Mouse (Mus musculus) megakaryocyte progenitor cell, adult 5-6 weeks (primary cell): ENCODE results near the gene Umps. TPM values are rescaled to one million over a fixed set of nuclear protein-coding genes. Genes with fewer than 3 reads are reported as not detected.

Experiments
- ATAC-seq: replicated peaks from 2 replicates; pipeline ENCODE4 v1.8.0; 2016; ENCODE audit warnings: mild to moderate bottlenecking, moderate TSS enrichment, inconsistent platforms; ENCODE audit not compliant: poor library complexity
- total RNA-seq, 2 experiments: library from RNA; stranded (forward) in 1 of 2; stranded (reverse) in 1 of 2; fragments of 157-497, 149-512 nt in 1 of 2; fragments of 200-1000 nt in 1 of 2; gene quantifications; 2 replicates each; pipeline versions ENCODE4 v1.2.3 to v1.2.4; 2015 to 2017

The Umps gene
- total RNA-seq (2015) (61.6 and 61.9 TPM in 2 replicates), total RNA-seq (2017) (111 and 113 TPM in 2 replicates)

- peak; percentile 93 for ATAC-seq
Measured at GRCm38 (mm10) chr16:33966538-33967282, at the start of gene Umps. Gene Umps (minus strand): TSS chr16:33967038.

DNA sequence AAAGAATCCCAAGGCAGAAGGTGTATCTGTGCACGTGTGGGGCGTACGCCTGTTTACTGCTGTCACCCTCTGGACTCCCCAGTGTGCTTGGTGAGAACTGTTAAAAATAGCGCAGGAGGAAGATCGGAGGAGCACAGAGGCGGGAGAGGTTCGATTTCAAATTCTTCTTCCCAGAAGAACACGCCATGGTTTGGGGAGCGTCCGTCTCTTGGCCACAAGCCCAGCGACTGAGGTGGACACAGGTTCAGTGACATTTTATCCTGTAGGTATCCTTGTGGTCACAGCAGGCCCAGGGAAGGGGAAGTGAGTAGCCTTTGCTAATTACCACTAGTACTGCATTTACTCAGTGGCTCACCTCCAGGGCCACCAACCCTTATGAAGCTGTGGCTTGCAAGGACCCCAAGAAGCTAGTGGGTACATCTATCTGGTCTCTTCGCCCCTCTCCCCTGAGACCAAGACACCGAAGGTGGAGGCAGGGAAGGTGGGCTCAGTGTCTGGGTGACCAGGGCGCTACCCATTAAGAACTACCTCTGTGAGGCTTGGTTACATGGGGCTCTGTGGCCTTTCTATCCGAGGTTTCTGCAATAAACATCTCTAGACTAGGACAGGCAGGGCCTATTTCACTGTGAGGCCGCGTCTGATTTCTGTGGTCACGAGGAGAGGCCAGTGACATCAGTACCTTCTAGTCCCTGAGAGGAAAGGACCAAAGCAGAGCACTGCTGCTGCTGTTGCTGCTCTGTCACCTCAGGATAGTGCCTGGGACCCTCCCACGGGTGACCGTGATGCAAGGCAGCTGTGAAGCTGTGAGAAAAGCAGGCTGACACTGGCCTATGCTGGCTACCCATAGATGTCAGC, 45.4 kb upstream of the Umps start:
- no peak for ATAC-seq

DNA sequence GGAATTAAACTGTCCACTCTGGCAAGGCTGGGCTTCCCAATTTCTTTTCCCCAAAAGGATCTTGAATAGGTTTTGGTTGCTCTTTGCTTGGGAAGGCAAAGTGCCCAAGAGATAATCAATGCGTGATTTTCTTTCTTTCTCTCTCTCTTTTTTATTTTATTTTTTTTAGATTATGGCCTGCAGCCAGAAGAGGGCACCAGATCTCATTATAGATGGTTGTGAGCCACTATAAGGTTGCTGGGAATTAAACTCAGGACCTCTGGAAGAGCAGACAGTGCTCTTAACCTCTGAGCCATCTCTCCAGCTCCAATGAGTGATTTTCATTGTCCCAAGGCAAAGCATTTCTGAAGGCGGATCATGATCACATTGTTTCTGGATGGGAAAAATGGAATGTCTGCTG, 42.7 kb upstream of the Umps start:
- no peak for ATAC-seq

DNA sequence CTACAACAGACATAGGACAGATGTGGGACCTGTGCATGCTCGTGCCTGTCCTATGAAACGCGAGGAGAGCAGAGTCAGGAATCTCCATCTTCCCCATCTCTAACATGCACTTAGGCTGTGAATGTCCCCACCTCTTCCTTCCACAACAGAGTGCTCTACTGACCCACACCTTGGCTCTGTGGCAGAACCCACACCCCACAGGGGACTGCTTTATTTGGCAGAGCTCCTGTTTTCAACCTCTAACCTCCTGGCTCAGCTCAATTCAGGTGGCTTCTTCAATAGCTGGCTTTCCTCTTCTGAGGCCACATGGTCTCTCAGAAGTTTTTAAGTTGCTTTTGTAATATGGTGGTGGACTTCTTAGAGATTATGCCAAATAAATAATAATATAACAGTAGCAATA, 39.1 kb upstream of the Umps start:
- ATAC-seq, result no peak

DNA sequence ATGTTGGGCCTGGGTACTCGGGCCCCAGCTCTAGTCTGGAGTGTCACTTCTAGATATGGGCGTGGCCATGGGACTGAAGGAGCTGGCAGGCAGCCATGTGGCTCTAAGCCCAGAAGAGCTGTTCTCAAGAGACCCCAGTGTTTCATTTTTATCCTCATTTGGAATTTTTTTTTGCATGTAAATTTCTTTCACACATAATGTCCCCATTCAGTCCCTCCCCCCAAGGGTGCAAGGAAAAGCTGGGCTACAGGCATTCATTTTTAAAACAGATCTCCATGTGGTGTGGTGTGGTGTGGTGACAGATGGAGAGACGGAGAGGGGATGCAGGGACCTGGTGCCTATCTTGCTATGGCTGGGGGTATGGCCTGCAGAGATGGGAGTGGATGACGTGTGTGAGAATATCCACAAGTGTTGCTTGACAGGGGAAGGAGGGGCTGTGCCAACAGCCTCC, 37.3 kb upstream of the Umps start:
- peak; percentile 54 for ATAC-seq

DNA sequence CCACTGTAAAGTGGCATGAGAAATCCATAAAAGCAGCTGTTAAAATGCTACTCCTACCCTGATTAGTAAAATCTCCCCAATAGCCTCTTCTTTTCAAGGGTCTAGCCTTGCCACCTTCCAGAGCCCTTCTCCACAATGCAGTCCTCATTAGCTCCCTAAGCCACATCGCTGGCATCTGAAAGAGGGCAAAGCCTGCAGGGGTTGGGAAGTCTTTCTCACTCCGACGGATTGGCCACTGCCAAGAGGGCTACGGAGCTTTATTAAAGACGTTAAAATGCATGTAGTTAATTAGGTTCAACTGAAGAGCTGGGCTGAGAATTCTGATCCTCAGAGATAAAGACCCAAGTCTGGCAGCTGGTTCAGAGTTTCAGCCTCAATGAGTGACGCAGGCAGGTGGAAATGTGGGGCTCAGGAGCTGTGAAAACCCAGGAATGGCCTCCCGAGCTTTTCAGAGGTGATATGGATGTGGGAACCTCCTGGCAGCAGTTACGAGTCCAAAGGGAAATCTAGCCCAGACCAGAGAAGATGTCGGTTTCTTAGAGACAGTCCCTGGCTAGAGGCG, 36.8 kb upstream of the Umps start:
- ATAC-seq, result no peak

- ATAC-seq, result no peak
Measured at GRCm38 (mm10) chr16:34000715-34001114, 33.9 kb upstream of the Umps start.

- peak; percentile 59; the same call in 1 of the 2 replicates for ATAC-seq
Measured at GRCm38 (mm10) chr16:33999388-33999787, 32.5 kb upstream of the Umps start.

DNA sequence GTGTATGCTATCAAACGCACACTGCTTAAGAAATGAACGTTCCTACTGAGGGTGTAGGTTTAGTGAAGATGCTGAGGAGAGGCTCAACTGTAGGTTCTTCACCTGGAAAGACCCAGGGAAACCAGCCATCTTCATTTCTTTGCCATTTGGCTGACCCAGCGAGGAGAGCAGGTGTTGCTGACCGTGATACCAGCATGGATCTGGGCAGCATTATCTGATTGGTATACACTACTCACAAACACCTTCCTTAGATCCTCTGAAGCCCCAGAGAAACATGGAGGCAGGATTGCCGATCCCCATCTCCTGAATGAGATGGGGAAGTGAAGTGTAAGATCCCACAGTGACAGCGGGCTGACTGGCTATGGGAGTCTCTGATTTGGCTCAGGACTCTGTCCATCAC, 31.2 kb upstream of the Umps start:
- no peak for ATAC-seq

DNA sequence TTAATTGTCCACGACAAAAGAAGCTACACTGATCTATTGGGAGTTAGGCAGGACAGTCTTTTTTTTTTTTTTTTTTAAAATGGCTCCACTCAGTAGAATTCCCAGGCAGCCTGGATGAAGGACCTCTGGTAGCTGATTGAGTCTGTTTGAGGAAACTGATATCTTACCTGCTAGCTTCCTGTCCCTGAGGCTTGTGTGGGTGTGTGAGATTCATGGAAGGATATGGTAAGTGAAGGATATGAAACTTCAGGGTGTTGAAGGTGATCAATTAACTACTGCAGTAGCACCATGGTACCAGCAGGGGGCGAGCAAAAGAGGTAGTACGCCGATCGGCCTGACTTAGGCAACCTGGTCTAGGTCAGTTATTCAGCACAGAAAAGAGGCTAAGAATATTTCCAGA, 29.2 kb upstream of the Umps start:
- peak; percentile 95 for ATAC-seq

DNA sequence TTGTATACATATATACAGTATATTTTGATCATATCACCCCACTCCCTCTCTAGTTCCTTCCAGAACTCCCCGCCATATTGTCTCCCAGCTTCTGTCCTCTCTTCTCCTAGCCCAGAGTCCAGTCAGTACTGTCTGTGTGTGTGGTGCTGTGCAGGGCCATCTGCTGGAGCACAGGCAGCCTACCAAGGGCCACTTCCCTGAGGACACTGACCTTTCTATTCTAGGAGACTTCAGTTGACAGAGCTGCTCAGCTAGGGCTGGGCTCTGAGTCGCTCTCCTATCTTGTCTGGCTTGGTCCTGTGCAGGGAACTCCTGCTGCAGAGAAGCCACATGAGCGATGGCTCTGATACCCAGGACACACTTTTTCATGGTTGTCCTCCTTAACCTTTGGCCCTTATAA, 28.7 kb upstream of the Umps start:
- no peak for ATAC-seq

GRCm38 (mm10) chr16:33994321-33994720, 27.5 kb upstream of the Umps start:
- no peak for ATAC-seq

DNA sequence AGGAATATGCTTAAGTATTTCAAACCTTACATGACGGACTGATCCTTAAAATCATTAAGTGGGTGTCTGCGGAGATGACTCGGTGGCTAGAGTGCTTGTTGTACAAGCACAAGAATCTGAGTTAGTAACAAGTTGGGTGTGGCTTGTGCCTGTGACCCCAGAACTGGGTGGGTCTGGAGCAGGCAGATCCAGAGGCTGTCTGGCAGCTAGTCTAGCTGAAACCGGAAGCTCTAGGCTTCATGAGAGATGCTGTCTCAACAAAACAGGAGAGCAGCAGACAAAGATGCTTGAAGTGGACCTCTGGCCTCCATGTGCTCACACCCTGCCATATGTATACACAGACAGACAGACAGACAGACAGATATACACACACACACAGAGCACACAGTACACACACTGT, 23.9 kb upstream of the Umps start:
- ATAC-seq, result no peak

- no peak for ATAC-seq
Measured at GRCm38 (mm10) chr16:33989106-33989505, 22.3 kb upstream of the Umps start.

GRCm38 (mm10) chr16:33988358-33989012, 21.6 kb upstream of the Umps start:
- peak; percentile 92 for ATAC-seq

GRCm38 (mm10) chr16:33986993-33987392, 20.2 kb upstream of the Umps start:
- no peak for ATAC-seq

- ATAC-seq, result peak; percentile 84
Measured at GRCm38 (mm10) chr16:33985372-33985771, 18.5 kb upstream of the Umps start.

GRCm38 (mm10) chr16:33983712-33984111, 16.9 kb upstream of the Umps start:
- no peak for ATAC-seq

GRCm38 (mm10) chr16:33979855-33980254, 13.0 kb upstream of the Umps start:
- ATAC-seq, result no peak

GRCm38 (mm10) chr16:33967283-33967640, 424 bp upstream of the Umps start:
- ATAC-seq, result peak; percentile 67

DNA sequence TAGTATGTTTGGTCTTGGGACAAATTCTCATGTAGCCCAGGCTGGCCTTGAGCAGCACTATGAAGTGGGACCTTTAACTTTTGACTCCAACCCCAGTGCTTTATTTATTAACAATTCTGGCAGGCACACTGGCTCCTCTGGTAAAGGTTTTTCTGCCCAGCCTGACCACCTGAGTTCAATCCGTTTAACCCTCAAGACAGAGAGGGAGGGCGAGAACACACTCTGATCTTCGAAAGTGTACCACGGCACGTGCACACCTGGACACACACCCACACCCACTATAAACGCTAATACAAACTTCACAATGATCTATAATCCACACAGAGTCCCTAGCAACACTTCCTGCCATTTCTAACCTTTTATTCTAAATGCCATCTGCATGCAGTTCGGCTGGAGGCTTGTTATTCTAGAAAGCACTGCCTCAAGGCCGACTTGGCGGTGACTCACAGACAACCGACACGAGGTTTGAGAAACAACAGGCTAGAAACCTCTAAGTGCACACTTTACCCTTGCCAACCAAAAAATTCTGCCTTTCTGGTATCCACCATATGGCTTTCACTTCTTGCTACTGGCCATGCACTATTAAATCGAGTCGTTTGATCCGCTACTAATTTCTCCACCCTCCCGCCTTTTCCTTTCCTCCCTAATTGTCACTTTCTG, 830 bp downstream of the Umps start:
- no peak for ATAC-seq
